Mouse (Mus musculus) midbrain, embryonic 13.5 days (tissue): ENCODE measurements around the gene Xpnpep2. TPM values are rescaled to one million over a fixed set of nuclear protein-coding genes. Genes with fewer than 3 reads are reported as not detected.

Experiments used
- polyA plus RNA-seq: library from polyadenylated mRNA; unstranded; fragments of >200 nt; fragmentation: Nextera tagmentation; extraction: Ambion mirVana; gene quantifications from 2 replicates; pipeline ENCODE4 v1.2.1, GENCODE M21; 2015

Xpnpep2 gene
- polyA plus RNA-seq, 1 experiment from 2014 or later, result 1.3 TPM

Other genes with a start within 250 kb of the Xpnpep2 start
- gene Smarca1, start 215.8 kb upstream of the Xpnpep2 start, polyA plus RNA-seq, result 38.5 and 41.3 TPM in 2 replicates
- gene Ocrl, start 196.3 kb upstream of the Xpnpep2 start, polyA plus RNA-seq, result 27.1 and 27.3 TPM in 2 replicates
- gene Apln, start 73.9 kb upstream of the Xpnpep2 start, polyA plus RNA-seq, result 3.3 and 4.0 TPM in 2 replicates
- gene Sash3, start 37.7 kb downstream of the Xpnpep2 start, polyA plus RNA-seq, result 0.85 and 0.93 TPM in 2 replicates
- gene Zdhhc9, start 100.2 kb downstream of the Xpnpep2 start, polyA plus RNA-seq, result 8.5 and 8.6 TPM in 2 replicates
- 19.0 and 20.9 TPM in 2 replicates for gene Utp14a, start 148.1 kb downstream of the Xpnpep2 start, polyA plus RNA-seq
- 6.6 TPM in 2 replicates for gene Bcorl1, start 232.6 kb downstream of the Xpnpep2 start, polyA plus RNA-seq